Mouse (Mus musculus) heart, embryonic 12.5 days (tissue): ENCODE measurements around the gene Lipa. TPM values are rescaled to one million over a fixed set of nuclear protein-coding genes. Genes with fewer than 3 reads are reported as not detected.

Experiments used
- ATAC-seq: fragments of 200-750 bp; cut with Nextera tagmentation; 2 replicates; pipeline ENCODE4 v1.8.0; 2017; ENCODE audit warnings: moderate TSS enrichment, moderate library complexity; ENCODE audit not compliant: insufficient number of reproducible peaks, low FRiP score
- H3K27ac ChIP-seq: fragments of 300-500 bp; sonication (generic); 2 replicates; pipeline ENCODE4 v1.5.1; 2016; ENCODE audit warnings: mild to moderate bottlenecking, moderate library complexity; ENCODE audit not compliant: poor library complexity, severe bottlenecking
- H3K27me3 ChIP-seq: fragments of 300-500 bp; sonication (generic); replicated peaks from 2 replicates; pipeline ENCODE4 v1.6.1; 2016; ENCODE audit warnings: mild to moderate bottlenecking, moderate library complexity
- H3K36me3 ChIP-seq: fragments of 300-500 bp; sonication (generic); 2 replicates; pipeline ENCODE4 v1.6.1; 2016; ENCODE audit warnings: mild to moderate bottlenecking, moderate library complexity
- H3K4me1 ChIP-seq: fragments of 300-500 bp; sonication (generic); replicated peaks from 2 replicates; pipeline ENCODE4 v1.6.1; 2016; ENCODE audit warnings: mild to moderate bottlenecking
- H3K4me2 ChIP-seq: fragments of 300-500 bp; sonication (generic); 2 replicates; pipeline ENCODE4 v1.6.1; 2016; ENCODE audit warnings: mild to moderate bottlenecking, moderate library complexity
- H3K4me3 ChIP-seq: fragments of 300-500 bp; sonication (generic); 2 replicates; pipeline ENCODE4 v1.5.1; 2016; ENCODE audit warnings: mild to moderate bottlenecking
- H3K9ac ChIP-seq: fragments of 300-500 bp; sonication (generic); 2 replicates; pipeline ENCODE4 v1.6.1; 2016; ENCODE audit warnings: mild to moderate bottlenecking, moderate library complexity
- H3K9me3 ChIP-seq: fragments of 300-500 bp; sonication (generic); replicated peaks from 2 replicates; pipeline ENCODE4 v1.6.1; 2016; ENCODE audit warnings: mild to moderate bottlenecking, moderate library complexity
- WGBS: fragments of 180-500 bp; shearing (Covaris S2); methylation state at CpG from one replicate; pipeline ENCODE4 v1.1.7; 2016; 5-methylcytosine and 5-hydroxymethylcytosine counted together
- polyA plus RNA-seq: library from polyadenylated mRNA; unstranded; fragments of >200 nt; fragmentation: Nextera tagmentation; extraction: Ambion mirVana; gene quantifications from 2 replicates; pipeline ENCODE4 v1.2.1, GENCODE M21; 2016

Lipa gene
- polyA plus RNA-seq, result 38.7 and 41.4 TPM in 2 replicates

GRCm38 (mm10) chr19:34526941-34527682 is at the start of gene Lipa:
TSS of gene Lipa (minus strand) at chr19:34527474.
- H3K4me1 ChIP-seq, result peaks cover 13% of the 10 kb centered on the region
- WGBS, result under 1% methylated on average over 29 of the region's 29 CpGs

GRCm38 (mm10) chr19:34573650-34574049 is 46.4 kb upstream of the Lipa start:
- WGBS, result 89% methylated on average over 5 of the region's 5 CpGs
- Histone ChIP-seq H3K4me2 (no peak overlapping the region), H3K36me3 (peaks cover 9% of the 10 kb centered on the region; the same call in 1 of the 2 replicates), H3K4me1 (peaks cover 10% of the 10 kb centered on the region), H3K4me3 (no peak overlapping the region), H3K9me3 (no peaks in the 10 kb centered on the region), H3K27me3 (no peaks in the 10 kb centered on the region), H3K27ac (no peak overlapping the region), H3K9ac (no peak overlapping the region)
- ATAC-seq, result no peak

More at GRCm38 (mm10) chr19:34526941-34527682, at the start of gene Lipa:
- peak within 1 kb of the TSS; percentile 58 for H3K27ac ChIP-seq
- no peaks in the 10 kb centered on the region for H3K27me3 ChIP-seq
- no peaks in the 10 kb centered on the region for H3K9me3 ChIP-seq
- H3K4me3 ChIP-seq, result peak within 1 kb of the TSS; percentile 72
- peak within 1 kb of the TSS; percentile 77 for H3K4me2 ChIP-seq
- no peaks in the 10 kb centered on the region for H3K36me3 ChIP-seq
- ATAC-seq, result peak; percentile 100
- peak within 1 kb of the TSS; percentile 81 for H3K9ac ChIP-seq

- 93% methylated on average over 1 of the region's 1 CpGs for WGBS
- H3K4me3 ChIP-seq, result no peak overlapping the region
Measured at GRCm38 (mm10) chr19:34571080-34571479, 43.8 kb upstream of the Lipa start.

GRCm38 (mm10) chr19:34569896-34570476 is 42.7 kb upstream of the Lipa start:
- no peak for ATAC-seq
- H3K27ac ChIP-seq, result no peak overlapping the region
- no peaks in the 10 kb centered on the region for H3K9me3 ChIP-seq
- H3K9ac ChIP-seq, result no peak overlapping the region
- H3K27me3 ChIP-seq, result no peaks in the 10 kb centered on the region
- WGBS, result 61% methylated on average over 4 of the region's 4 CpGs
- H3K36me3 ChIP-seq, result peaks cover 9% of the 10 kb centered on the region; the same call in 1 of the 2 replicates
- H3K4me2 ChIP-seq, result no peak overlapping the region
- H3K4me3 ChIP-seq, result no peak overlapping the region
- H3K4me1 ChIP-seq, result peaks cover 10% of the 10 kb centered on the region

More at GRCm38 (mm10) chr19:34571080-34571479, 43.8 kb upstream of the Lipa start:
- peaks cover 10% of the 10 kb centered on the region for H3K4me1 ChIP-seq
- H3K27me3 ChIP-seq, result no peaks in the 10 kb centered on the region
- no peaks in the 10 kb centered on the region for H3K9me3 ChIP-seq
- no peak overlapping the region for H3K9ac ChIP-seq
- no peak overlapping the region for H3K4me2 ChIP-seq
- no peak for ATAC-seq
- H3K27ac ChIP-seq, result no peak overlapping the region
- H3K36me3 ChIP-seq, result peaks cover 9% of the 10 kb centered on the region; the same call in 1 of the 2 replicates

GRCm38 (mm10) chr19:34568988-34569895 is 42.0 kb upstream of the Lipa start:
- Histone ChIP-seq H3K4me2 (no peak overlapping the region), H3K9me3 (no peaks in the 10 kb centered on the region), H3K4me1 (peaks cover 10% of the 10 kb centered on the region), H3K36me3 (peaks cover 9% of the 10 kb centered on the region; the same call in 1 of the 2 replicates), H3K27ac (no peak overlapping the region), H3K4me3 (no peak overlapping the region), H3K9ac (no peak overlapping the region), H3K27me3 (no peaks in the 10 kb centered on the region)
- 68% methylated on average over 7 of the region's 7 CpGs for WGBS
- no peak for ATAC-seq

GRCm38 (mm10) chr19:34566178-34566784 is 39.0 kb upstream of the Lipa start:
- no peaks in the 10 kb centered on the region for H3K36me3 ChIP-seq
- ATAC-seq, result no peak
- 85% methylated on average over 1 of the region's 1 CpGs for WGBS

GRCm38 (mm10) chr19:34562556-34562955 is 35.3 kb upstream of the Lipa start:
- ATAC-seq, result no peak

More at GRCm38 (mm10) chr19:34566178-34566784, 39.0 kb upstream of the Lipa start:
- Histone ChIP-seq H3K4me2 (no peak overlapping the region), H3K9ac (no peak overlapping the region), H3K27ac (no peak overlapping the region), H3K9me3 (no peaks in the 10 kb centered on the region), H3K27me3 (no peaks in the 10 kb centered on the region), H3K4me3 (no peak overlapping the region), H3K4me1 (peaks cover 10% of the 10 kb centered on the region)

GRCm38 (mm10) chr19:34556621-34557020 is 29.3 kb upstream of the Lipa start:
- Histone ChIP-seq H3K4me2 (no peak overlapping the region; the same call in 1 of the 2 replicates), H3K27ac (peak overlapping the region; percentile 48), H3K27me3 (no peaks in the 10 kb centered on the region), H3K9me3 (no peaks in the 10 kb centered on the region), H3K9ac (no peak overlapping the region), H3K36me3 (no peaks in the 10 kb centered on the region), H3K4me3 (no peak overlapping the region), H3K4me1 (peaks cover 30% of the 10 kb centered on the region)
- 59% methylated on average over 3 of the region's 3 CpGs for WGBS
- ATAC-seq, result no peak

More at GRCm38 (mm10) chr19:34562556-34562955, 35.3 kb upstream of the Lipa start:
- Histone ChIP-seq H3K27ac (no peak overlapping the region), H3K4me1 (peaks cover 5% of the 10 kb centered on the region; the same call in 1 of the 2 replicates), H3K36me3 (no peaks in the 10 kb centered on the region), H3K4me3 (no peak overlapping the region), H3K9me3 (no peaks in the 10 kb centered on the region), H3K4me2 (no peak overlapping the region), H3K27me3 (no peaks in the 10 kb centered on the region), H3K9ac (no peak overlapping the region)

GRCm38 (mm10) chr19:34554061-34554460 is 26.8 kb upstream of the Lipa start:
- no peaks in the 10 kb centered on the region for H3K9me3 ChIP-seq
- H3K4me3 ChIP-seq, result no peak overlapping the region
- no peak for ATAC-seq
- H3K4me1 ChIP-seq, result peaks cover 26% of the 10 kb centered on the region
- H3K36me3 ChIP-seq, result no peaks in the 10 kb centered on the region
- H3K27ac ChIP-seq, result no peak overlapping the region
- no peaks in the 10 kb centered on the region for H3K27me3 ChIP-seq
- no peak overlapping the region for H3K4me2 ChIP-seq
- H3K9ac ChIP-seq, result no peak overlapping the region

- ATAC-seq, result no peak
- WGBS, result 56% methylated on average over 3 of the region's 3 CpGs
- Histone ChIP-seq H3K9me3 (no peaks in the 10 kb centered on the region), H3K9ac (no peak overlapping the region), H3K4me1 (peaks cover 26% of the 10 kb centered on the region), H3K27me3 (no peaks in the 10 kb centered on the region), H3K36me3 (no peaks in the 10 kb centered on the region), H3K27ac (peak overlapping the region; percentile 67), H3K4me3 (no peak overlapping the region), H3K4me2 (peak overlapping the region; percentile 39)
Measured at GRCm38 (mm10) chr19:34553522-34553921, 26.2 kb upstream of the Lipa start.
